8 mouse cellular contexts compared by ENCODE assay signal in genomic region chr4:46202562-46203126, GRCm38 (mm10). TPM values are rescaled to one million over a fixed set of nuclear protein-coding genes. Genes with fewer than 3 reads are reported as not detected.
DNase-seq lines count a peak whose midpoint lies in the region; ATAC-seq and TF ChIP-seq lines count a peak whose summit lies in the region.

No protein-coding gene starts in this region.

- peak; percentile 46 for ATAC-seq in hindbrain, embryonic 14.5 days (ENCODE audit: low FRiP score)
- peak; percentile 59 for ATAC-seq in midbrain, postnatal 0 days (ENCODE audit: low FRiP score)

- H3K36me3 ChIP-seq in hindbrain, embryonic 14.5 days (replicated peaks; ENCODE audit: control insufficient read depth, insufficient read depth) = no peaks in the 10 kb centered on the region
- no peaks in the 10 kb centered on the region for H3K36me3 ChIP-seq in midbrain, postnatal 0 days (ENCODE audit: insufficient read depth, low read length)

- no peak for TF ChIP-seq CTCF in midbrain, postnatal 0 days (IDR thresholded peaks at IDR 0.05)

- DNase-seq in cerebellum, adult 11 months = peak; percentile 54
- no peak for DNase-seq in cerebellum, adult 9-10 months
- DNase-seq in ovary, postnatal 36 days (ENCODE audit: low spot score) = peak; percentile 6
- DNase-seq in ovary, adult 18-20 months (ENCODE audit: low spot score) = no peak
- peak; percentile 56 for DNase-seq in hindbrain, embryonic 14.5 days (ENCODE audit: low spot score)
- DNase-seq in midbrain, postnatal 0 days (ENCODE audit: low spot score) = peak; percentile 28
- DNase-seq in ovary, postnatal 10 days (ENCODE audit: low spot score) = no peak
- no peak for DNase-seq in testis, postnatal 10 days (ENCODE audit: low spot score)

- peak overlapping the region; percentile 75 for H3K9ac ChIP-seq in hindbrain, embryonic 14.5 days
- peak overlapping the region; percentile 76 for H3K9ac ChIP-seq in midbrain, postnatal 0 days (replicated peaks; ENCODE audit: low read length, poor library complexity, severe bottlenecking)

- no peaks in the 10 kb centered on the region; the same call in 1 of the 2 replicates for H3K4me1 ChIP-seq in hindbrain, embryonic 14.5 days (replicated peaks; ENCODE audit: control insufficient read depth, insufficient read depth, low read length)
- no peaks in the 10 kb centered on the region for H3K4me1 ChIP-seq in midbrain, postnatal 0 days (ENCODE audit: insufficient read depth, low read length)

- no peaks in the 10 kb centered on the region for H3K9me3 ChIP-seq in hindbrain, embryonic 14.5 days (ENCODE audit: control insufficient read depth, low read length)
- no peaks in the 10 kb centered on the region for H3K9me3 ChIP-seq in midbrain, postnatal 0 days (ENCODE audit: low read length)

- 5% methylated on average over 23 of the region's 23 CpGs for WGBS in hindbrain, embryonic 14.5 days
- WGBS in midbrain, postnatal 0 days = 2% methylated on average over 23 of the region's 23 CpGs

- peak overlapping the region; percentile 84 for H3K27ac ChIP-seq in hindbrain, embryonic 14.5 days
- peak overlapping the region; percentile 93 for H3K27ac ChIP-seq in midbrain, postnatal 0 days (ENCODE audit: low read depth, low read length)

- H3K4me2 ChIP-seq in hindbrain, embryonic 14.5 days (replicated peaks) = peak overlapping the region; percentile 72
- peak overlapping the region; percentile 63 for H3K4me2 ChIP-seq in midbrain, postnatal 0 days (ENCODE audit: low read depth, low read length, poor library complexity, severe bottlenecking)

- peak overlapping the region; percentile 35 for H3K4me3 ChIP-seq in hindbrain, embryonic 14.5 days (replicated peaks; ENCODE audit: low read length)
- peak overlapping the region; percentile 43 for H3K4me3 ChIP-seq in midbrain, postnatal 0 days (ENCODE audit: low read depth, low read length)

- 0 out of 2 replicates have a peak, but pooled peaks cover 5% of the 10 kb centered on the region for H3K27me3 ChIP-seq in hindbrain, embryonic 14.5 days (ENCODE audit: control insufficient read depth, insufficient read depth, low read length)
- H3K27me3 ChIP-seq in midbrain, postnatal 0 days (ENCODE audit: insufficient read depth, low read length) = peaks cover 9% of the 10 kb centered on the region

RNA-seq across cellular contexts. Expression of gene Xpa, which starts 6.5 kb away (rescaled TPM):
- polyA plus RNA-seq in hindbrain, embryonic 14.5 days (2014; fragmentation: Nextera tagmentation; extraction: Ambion mirVana) = 24.9 and 29.0 TPM in 2 replicates
- 13.2 and 24.6 TPM in 2 replicates for total RNA-seq in midbrain, postnatal 0 days (2014; rRNA removed)
- polyA plus RNA-seq in midbrain, postnatal 0 days (2015; fragmentation: Nextera tagmentation; extraction: Ambion mirVana) = 35.5 and 35.9 TPM in 2 replicates

Comparison
In these comparisons a context has a peak if more than half of its experiments do, and no peak if none do; other contexts are left out.
1. DNase-seq: peak in cerebellum, adult 11 months (single experiment), ovary, postnatal 36 days (single experiment), hindbrain, embryonic 14.5 days (single experiment) and midbrain, postnatal 0 days (single experiment); none in cerebellum, adult 9-10 months (single experiment), ovary, adult 18-20 months (single experiment), ovary, postnatal 10 days (single experiment) and testis, postnatal 10 days (single experiment).